Mouse (Mus musculus): ENCODE results near the gene Lect2. TPM values are rescaled to one million over a fixed set of nuclear protein-coding genes. Genes with fewer than 3 reads are reported as not detected.

Gene Lect2
- not detected for total RNA-seq (2021)

DNA sequence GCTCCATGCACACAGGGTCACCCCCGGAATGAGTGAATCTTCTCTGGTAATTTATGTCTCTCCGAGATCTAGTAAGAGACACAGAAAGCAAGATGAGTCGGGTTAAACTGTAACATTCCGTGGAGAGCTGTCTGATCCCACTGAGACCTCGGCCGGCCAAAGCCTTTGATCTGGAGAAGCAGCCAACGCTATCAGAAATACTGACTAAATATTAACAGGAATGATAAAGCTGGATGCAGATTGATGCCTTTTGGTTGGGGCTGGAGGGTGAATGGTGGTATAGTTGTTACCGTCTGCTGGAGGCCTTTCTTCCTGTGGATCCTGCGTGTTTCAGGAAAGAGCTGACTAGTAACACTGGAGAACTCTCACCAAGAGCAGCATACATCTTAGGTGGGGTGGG is at the start of gene Lect2:
Gene Lect2, minus strand, starts transcription at position 102 of the 400 bp plus-strand sequence.
- intact Hi-C loops (cut with DNase I), result no loop called here
- no peak for DNase-seq (ENCODE audit: low spot score in 2 of 2)

DNA sequence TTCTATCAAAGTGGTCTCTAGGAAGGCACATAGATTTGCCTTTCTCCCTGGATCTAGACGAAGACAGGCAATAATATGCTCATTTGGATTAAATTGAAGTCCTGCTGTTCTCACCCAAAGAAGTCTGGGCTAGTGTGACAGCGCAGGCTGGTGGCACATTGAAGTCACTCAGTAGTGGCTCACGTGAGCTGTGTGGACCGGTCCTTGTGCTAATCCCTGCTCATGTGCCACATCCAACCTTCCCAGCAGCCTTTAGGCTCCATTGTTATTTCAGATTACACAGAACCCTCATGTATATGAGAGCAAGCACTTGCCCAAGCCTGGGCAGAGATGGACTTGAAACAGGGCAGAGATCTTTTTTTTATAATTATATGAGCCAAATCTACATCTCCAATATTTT is 49.0 kb upstream of the Lect2 start:
- no peak for DNase-seq (ENCODE audit: low spot score in 2 of 2)
- intact Hi-C loops (cut with DNase I), result no loop called here

DNA sequence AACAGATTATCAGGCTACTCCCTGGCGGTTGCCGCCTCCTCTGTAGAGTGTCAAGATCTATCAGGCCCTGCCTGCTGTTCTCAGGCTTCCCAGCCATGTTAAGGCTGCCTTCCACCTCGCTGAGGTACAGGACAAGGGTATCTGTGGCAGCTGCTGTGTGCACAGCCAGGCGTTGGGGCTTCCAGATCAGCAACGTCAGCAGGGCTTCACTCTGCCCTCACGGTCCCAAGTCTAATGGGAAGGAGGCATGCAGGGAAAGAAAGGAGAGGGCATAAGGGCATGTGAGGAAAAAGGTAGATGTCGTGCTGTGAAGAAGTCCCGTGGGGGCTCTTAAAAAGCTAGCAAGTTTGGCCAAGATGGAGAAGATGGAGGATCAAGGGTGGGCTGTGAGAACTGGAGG is 46.9 kb upstream of the Lect2 start:
- DNase-seq (ENCODE audit: low spot score in 2 of 2), result no peak
- intact Hi-C loops (cut with DNase I), result no loop called here

DNA sequence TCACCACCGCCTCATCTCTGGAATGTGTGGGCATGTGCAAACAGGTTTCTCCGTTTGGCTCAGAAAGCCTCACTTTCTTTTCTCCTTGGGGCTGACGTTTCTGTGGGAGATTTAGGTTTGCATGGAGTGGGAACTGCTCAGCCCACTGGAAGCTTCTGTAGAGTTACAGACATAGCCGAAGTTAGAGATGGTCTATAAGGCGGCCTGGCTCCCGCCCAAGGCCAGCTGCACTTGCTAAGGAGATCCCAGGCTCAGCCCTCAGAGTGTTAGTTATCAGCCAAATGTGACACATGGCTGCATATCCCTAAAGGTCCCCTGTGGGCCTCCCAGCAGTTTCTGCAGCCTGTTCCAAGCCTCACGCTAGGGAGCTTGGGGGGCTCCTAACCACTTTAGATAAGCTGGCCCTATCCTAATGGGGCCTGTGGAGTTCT is 45.7 kb upstream of the Lect2 start:
- DNase-seq (ENCODE audit: low spot score in 2 of 2), result peak in 1 of 2 experiments; percentile 38

DNA sequence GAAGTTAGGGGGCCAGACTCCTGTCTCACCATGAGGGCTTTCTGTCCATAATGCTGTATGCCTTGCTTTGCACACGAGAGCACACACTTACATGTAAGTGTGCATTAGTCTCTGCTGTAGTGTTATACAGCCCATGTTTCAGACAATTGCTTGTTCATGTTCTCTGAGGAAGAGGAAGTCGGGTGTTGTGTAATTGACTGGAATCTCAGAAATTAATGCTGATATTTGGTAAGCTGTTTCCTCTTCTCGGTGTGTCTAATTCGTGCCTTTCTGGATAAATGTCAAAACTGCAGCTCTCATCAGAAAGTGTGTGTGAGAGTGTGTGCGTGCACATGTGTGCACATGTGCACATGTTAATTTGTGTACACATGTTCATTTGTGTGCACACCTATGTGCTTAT is 44.9 kb upstream of the Lect2 start:
- intact Hi-C loops (cut with DNase I), result no loop called here
- no peak for DNase-seq (ENCODE audit: low spot score in 2 of 2)

More for the DNA sequence above, 45.7 kb upstream of the Lect2 start:
- intact Hi-C loops (cut with DNase I), result no loop called here

DNA sequence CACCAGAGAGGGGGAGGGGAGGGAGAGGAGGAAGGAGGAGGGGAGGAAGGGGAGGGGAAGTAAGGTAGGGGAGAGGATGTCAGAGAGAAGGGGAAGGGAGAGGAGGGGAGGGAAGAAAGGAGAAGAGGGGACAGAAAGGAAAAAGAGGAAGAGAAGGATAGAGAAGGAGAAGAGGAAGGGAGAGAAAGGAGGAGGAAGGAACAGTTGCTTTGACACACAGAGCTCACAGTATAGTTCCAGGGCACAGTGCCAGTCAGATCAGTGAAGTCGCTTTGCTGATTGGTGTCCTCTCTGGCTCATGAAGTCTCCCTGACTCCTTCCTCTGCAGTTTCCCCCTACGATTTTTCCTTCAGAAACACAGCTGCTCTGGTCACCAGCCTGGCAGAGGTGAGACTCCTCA is 43.6 kb upstream of the Lect2 start:
- DNase-seq (ENCODE audit: low spot score in 2 of 2), result no peak
- intact Hi-C loops (cut with DNase I), result no loop called here

DNA sequence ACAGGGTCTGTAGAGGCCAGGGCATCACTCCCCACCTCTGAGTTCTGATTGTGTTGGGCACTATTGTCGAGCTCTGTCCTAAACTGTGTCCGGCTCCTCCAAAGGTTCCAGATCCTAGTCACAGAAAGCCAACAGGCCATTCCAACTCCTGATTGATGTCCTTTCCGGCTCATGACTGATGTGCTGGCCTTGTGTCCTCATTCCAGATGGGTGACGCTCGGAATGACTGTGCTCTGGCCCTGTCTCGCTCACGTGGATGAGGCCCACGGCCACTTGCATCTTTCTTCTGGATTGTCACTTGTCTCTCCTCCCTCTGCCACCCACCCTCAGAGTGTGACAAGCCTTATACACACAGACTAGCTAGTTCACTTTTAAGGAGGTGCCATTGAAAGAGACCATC is 42.9 kb upstream of the Lect2 start:
- DNase-seq (ENCODE audit: low spot score in 2 of 2), result no peak
- intact Hi-C loops (cut with DNase I), result no loop called here

DNA sequence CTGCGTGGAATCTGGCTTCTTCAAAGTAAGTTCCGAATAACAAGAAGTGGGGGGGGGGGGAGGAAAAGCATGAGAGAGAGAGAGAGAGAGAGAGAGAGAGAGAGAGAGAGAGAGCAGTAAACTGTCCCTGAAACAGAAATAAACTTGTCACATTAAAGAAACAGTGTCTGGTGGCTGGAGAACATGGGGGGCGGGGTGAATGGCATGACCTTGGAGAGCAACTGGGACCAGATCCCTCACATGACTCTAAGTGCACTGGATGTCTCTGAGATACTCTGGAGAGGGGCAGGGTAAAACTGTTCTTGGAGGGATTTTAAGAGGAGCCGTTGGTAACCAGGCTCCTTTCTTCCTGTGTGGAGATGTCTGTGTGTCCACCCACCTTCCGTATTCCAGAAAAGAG is 41.9 kb upstream of the Lect2 start:
- no peak for DNase-seq (ENCODE audit: low spot score in 2 of 2)
- intact Hi-C loops (cut with DNase I), result no loop called here

DNA sequence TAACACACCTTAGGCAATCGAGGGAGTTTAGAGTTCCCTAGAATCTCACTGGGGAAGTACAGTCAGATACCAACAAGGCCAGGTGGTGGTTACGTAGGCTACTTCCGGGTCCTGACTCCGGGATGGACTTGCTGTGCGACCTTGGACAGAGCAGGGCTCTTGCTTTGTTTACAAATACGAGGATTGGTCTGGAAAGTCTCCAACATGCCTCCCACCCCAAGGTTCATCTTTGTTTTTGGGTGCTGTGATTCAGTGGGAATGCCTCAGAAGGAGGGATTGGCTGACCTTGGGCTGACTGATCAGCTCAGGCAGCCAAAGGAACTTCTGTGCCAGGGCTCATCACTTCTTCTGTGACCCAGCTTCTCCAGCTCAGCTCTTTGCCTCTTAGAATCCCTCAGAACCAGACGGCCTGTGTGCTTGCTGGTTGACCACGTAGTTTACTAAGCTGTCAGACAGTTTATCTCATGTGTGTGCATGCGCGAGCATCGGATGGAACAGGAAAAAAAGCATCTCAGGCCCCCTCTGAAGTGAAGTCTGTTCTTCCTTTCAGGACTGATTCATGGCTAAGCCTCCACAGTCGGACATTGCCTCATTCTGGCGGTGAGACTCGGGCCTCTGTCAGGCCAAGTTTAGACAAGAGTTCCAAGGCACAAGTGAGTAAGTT is 40.3 kb upstream of the Lect2 start:
- intact Hi-C loops (cut with DNase I), result no loop called here
- no peak for DNase-seq (ENCODE audit: low spot score in 2 of 2)

DNA sequence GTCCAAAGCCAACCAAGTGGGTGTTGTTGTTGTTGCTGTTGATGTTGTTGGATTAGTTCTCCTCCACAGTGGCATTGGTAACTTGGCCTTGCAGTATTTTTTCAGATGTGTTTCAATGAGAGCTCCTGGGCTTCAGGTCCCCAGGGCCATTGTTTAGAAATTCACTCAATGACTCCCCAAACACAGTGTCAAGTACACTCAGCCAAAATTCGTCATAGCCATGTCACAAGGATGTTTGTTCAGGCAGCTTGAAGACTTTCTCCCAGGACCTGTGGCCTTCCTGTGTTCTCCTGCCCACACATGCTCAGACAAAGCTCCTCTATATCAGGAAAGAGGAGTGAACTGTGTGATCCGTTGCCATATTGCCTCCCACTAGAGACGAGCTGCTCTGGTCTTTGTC is 37.7 kb upstream of the Lect2 start:
- DNase-seq (ENCODE audit: low spot score in 2 of 2), result no peak
- intact Hi-C loops (cut with DNase I), result no loop called here

DNA sequence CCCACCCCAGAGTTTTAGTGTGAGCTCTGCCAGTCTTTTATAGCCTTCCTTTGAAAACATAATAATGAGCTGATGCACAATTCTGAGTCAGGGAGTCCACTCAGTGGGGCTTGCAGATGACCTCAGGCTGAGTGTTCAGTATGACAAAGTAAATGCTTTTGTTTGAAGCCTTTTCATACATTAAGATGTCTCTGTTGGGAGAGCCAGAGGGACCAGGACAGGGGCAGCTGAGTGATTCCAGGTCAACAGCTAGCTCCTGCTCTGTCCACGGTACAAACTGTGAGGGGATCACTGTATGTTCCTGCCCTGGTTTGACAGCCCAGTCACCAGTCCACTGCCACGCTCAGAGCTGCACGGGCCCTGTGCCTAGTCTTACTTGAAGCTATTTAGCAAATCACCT is 34.4 kb upstream of the Lect2 start:
- no peak for DNase-seq (ENCODE audit: low spot score in 2 of 2)
- intact Hi-C loops (cut with DNase I), result no loop called here

DNA sequence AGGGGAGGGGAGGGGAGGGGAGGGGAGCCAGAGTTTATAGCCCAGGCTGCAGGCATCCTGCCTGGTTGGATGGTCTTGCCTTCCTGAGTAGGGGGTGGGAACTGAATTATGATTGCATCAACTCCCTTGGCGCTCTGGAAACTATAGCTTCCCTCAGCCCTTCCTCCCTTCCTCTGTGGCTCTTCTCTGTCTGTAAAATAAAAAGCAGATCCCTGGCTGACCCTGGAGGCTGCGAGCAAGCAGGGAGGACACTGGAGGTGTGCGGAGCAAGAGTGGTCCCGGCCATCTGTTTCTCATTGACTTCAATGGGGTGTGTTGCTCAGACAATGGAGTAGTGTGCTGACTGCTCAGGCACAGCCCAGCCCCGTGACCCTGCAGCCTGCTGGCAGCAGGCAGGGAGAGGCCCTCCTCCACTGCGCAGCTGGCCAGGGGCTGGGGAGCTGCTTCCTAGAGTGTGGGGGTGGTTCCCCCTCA is 33.7 kb upstream of the Lect2 start:
- no peak for DNase-seq (ENCODE audit: low spot score in 2 of 2)
- intact Hi-C loops (cut with DNase I), result no loop called here

DNA sequence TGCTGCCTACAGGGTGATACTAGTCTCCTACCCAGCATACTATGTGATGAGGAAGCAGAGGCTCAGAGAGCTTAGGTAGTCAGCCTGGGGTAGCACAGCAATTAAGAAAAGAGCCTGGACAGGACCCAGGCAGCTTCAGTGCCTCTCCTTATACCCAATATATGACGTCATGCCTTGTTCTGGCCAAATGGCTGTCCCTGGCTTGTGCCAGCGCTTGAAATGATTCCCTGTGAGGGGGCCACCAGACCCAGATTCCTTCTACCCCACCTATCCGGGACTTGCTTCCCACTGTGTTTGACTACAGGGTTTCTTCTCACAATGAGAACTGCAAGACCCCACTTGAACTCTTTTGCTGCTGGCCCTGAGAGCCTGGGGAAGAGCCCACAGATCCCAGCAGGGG is 33.2 kb upstream of the Lect2 start:
- intact Hi-C loops (cut with DNase I), result no loop called here
- no peak for DNase-seq (ENCODE audit: low spot score in 2 of 2)

DNA sequence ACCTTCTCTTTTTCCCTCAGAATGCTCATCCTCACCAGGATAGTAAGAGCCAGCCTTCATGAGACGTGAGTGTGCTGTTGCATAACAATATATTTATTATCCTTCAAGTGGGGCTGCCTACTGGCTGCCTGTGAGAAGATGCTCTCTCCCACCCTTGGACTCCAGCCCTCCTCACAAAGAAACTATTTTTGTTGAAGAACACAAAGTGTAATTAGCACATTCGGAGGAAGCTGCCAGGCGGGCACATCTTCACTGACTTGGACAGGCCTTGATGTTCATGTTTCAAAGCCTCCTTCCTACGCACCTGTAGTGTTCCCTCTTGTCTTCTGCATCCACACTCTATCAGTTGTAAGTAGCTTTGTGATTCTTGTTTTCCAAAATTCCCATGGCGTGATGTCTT is 32.1 kb upstream of the Lect2 start:
- no peak for DNase-seq (ENCODE audit: low spot score in 2 of 2)
- intact Hi-C loops (cut with DNase I), result no loop called here

DNA sequence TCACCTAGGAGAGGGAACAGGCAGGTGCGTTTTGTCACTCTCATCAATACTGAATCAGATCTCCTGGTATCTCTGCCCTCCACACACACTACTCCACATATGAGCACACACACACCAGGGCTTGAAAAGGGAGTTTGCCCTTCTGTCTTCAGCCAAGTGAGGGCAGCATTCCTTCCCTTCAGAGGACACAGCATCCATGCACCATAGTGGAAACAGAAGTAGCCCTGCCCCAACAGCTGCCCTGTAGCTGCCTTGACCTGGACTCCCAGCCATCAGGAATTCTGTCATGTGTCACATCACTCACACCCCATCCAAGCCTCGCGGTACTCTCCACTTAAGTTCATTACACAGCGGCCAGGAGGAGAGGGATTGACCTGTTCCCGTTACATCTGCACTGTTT is 29.8 kb upstream of the Lect2 start:
- DNase-seq (ENCODE audit: low spot score in 2 of 2), result no peak
- intact Hi-C loops (cut with DNase I), result no loop called here

DNA sequence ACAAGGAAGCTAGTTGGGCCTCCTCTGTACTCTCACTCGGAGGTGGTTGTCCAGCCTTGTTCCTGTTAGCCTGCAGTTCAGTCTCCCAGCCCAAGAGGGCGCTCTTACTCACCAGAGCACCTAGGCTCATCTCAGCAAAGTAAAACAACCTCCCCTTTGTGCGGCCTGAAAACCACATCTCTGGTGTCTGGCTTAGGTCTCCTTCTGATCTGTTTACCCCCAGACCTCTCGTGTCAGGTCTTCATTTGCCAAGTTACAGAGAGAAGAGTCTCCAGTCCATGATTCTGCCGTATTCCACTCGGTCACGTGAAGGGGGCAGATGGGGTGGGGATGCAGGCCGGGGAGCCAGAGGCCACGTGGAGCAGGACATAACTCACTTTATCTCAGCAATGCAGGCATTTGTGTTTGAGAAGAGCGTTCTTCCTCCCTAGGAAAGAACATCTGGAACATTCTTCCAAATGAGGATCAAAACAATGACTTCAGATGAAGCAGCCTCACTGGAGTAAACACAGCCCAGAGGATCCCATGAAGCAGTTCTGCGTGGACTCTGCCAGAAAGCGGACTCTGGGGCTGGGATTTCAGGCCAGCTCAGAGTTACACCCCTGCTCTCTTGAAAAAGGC is 27.5 kb upstream of the Lect2 start:
- DNase-seq (ENCODE audit: low spot score in 2 of 2), result peak in 1 of 2 experiments; percentile 64
- intact Hi-C loops (cut with DNase I), result no loop called here

DNA sequence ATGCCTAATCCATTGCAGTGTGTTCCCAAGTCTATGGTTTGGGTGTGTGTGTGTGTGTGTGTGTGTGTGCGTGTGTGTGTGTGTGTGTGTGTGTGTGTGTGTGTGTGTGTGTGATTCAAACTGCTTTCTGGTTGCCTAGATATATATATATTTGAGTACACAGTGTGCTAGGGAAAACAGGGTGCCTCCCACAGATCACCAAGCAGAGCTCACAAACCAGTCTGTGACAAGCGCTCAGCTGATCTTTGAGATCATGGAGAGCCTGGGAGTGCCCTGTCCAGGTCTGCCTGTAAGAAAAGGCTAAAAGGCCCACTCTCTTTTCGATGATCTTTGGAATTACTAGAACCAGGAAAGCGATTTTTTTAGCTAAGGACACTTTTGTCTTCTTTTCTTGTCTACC is 26.8 kb upstream of the Lect2 start:
- intact Hi-C loops (cut with DNase I), result no loop called here

DNA sequence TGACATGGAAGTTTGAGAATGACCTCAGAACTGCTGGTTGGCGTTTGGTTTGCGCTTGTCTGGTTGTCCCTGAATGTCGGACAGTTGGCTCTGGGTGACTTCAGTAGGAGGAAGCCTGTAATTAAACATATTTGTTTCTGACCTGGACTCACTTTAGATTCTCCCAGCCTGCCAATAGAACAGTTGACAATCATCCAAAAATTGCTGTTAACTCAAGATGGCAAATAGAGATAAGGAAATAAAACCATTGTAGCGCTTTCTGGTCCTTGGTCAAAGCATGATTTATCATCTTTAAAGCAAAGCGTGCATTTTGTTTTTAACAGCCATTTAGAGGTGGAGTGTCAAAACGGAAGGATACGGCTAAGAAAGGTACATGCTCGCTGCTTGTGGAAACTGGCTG is 23.3 kb upstream of the Lect2 start:
- DNase-seq (ENCODE audit: low spot score in 2 of 2), result no peak
- intact Hi-C loops (cut with DNase I), result loop anchor here (5.0 kb wide), 1 partner anchor 71 kb away; no protein-coding TSS in a partner anchor

More for the DNA sequence above, 26.8 kb upstream of the Lect2 start:
- no peak for DNase-seq (ENCODE audit: low spot score in 2 of 2)

DNA sequence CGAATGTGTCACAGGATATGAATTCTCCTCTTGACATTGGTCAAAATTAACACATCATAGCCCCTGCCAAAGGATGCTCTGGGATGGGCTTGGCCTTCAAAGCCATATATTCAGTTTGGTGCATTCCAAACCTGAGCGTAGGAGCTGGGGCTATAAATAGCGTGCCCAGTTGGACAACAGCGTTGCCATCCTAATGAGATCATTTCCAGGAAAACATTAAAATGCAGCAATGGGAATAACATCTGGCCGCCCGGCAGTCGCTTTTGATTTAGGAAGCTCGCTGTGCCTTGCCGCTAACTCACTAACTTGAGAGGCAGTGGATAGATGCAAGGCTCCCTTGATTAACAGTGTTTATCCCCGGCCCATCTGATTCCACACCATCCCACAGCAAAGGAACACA is 18.0 kb upstream of the Lect2 start:
- DNase-seq (ENCODE audit: low spot score in 2 of 2), result no peak
- intact Hi-C loops (cut with DNase I), result no loop called here

DNA sequence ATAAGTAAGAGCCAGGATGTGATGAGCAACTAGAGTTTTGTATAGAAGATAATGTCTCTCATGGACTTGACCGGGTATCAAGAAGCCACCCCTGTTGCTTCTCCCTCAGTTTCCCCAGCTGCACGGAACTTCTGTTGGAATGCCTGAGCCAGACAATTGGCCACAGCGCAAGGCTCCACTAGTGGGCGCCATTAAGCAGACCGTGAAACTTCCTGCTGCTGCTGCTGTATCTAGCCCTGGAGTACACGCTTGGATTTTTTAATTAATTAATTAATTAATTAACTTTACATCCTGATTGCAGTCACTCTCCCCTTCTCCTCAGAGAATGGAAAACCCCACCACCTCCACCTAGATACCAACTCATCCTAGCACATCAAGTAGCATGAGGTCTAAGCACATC is 14.8 kb upstream of the Lect2 start:
- intact Hi-C loops (cut with DNase I), result no loop called here
- DNase-seq (ENCODE audit: low spot score in 2 of 2), result no peak

DNA sequence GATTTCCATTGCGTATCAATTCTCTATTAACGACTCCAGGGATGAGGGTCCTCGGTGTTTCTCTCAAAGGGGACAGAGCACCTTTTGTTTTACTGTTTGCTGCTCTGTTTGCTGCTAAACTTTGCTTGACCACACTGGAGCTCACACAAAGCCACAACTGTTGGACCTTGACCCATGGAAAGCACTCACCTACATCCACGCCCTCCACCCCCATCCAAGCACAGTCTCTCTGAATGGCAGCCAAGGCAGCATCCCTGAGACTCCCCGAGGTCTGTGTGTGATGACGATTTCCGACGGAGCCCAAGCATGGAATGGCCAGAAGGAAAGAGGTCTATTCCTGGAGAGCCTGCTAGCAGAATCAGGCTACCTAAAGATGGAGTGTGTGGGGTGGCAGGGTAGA is 12.8 kb upstream of the Lect2 start:
- DNase-seq (ENCODE audit: low spot score in 2 of 2), result no peak
- intact Hi-C loops (cut with DNase I), result no loop called here
